Mouse (Mus musculus) gastrocnemius, postnatal 4 days (tissue): ENCODE measurements around the gene Gm11032. TPM values are rescaled to one million over a fixed set of nuclear protein-coding genes. Genes with fewer than 3 reads are reported as not detected.
A peak's percentile ranks its signal among the peaks of the same experiment; 100 is the strongest.
"Not testable (repeated sequence)": the region's sequence is repeated elsewhere in the genome, so short reads cannot be mapped to it uniquely, and the experiment has no call there.

Experiments
- DNase-seq, 2 experiments: peaks; one replicate each; pipeline ENCODE4 v3.0.0; 2021 to 2022; ENCODE audit warnings: low spot score in 2 of 2, mixed read lengths in 2 of 2
- long read RNA-seq, 2 experiments: library from polyadenylated mRNA; stranded (forward); transcript quantifications; one replicate each; pipeline ENCODE4 v2.0.0; 2021
- total RNA-seq, 2 experiments: library from RNA; stranded (reverse); gene quantifications; 2 replicates each; pipeline ENCODE4 v1.2.3; 2021

Gene Gm11032
- not detected for total RNA-seq
- long read RNA-seq, experiment 1, result 0 reads
- long read RNA-seq, experiment 2, result 0 reads

GRCm38 (mm10) chr11:4620017-4620485 lies at the start of gene Gm11032:
Gm11032 (plus strand) TSS chr11:4620067.
- no peak for DNase-seq

GRCm38 (mm10) chr11:4571491-4571901 lies 48.4 kb upstream of the Gm11032 start:
- DNase-seq, result no peak

DNA sequence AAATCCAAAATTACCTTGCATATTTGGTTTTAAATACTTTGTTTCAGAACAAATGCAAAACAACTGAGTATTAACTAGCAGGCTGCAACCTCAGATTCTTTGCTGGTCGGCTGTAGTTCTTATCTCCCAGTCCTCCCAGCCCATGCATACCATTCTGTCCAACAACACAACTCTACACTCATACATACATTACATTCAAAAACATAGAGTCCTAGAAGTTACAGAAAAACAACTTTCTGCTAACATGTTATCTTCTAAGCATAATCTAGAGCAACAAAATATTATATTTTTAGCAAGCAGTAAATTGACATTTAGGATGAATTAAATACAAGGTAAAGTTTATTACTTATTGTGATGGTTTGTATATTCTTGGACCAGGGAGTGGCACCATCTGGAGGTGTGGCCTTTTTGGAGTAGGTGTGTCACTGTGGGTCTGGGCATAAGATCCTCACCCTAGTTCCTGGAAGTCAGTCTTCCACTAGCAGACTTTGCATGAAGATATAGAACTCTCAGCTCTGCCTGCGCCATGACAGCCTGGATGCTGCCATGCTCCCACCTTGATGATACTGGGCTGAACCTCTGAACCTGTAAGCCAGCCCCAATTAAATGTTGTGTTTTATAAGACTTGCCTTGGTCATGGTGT lies 43.7 kb upstream of the Gm11032 start:
- not testable (repeated sequence) for DNase-seq

GRCm38 (mm10) chr11:4577079-4577478 lies 42.8 kb upstream of the Gm11032 start:
- no peak for DNase-seq

DNA sequence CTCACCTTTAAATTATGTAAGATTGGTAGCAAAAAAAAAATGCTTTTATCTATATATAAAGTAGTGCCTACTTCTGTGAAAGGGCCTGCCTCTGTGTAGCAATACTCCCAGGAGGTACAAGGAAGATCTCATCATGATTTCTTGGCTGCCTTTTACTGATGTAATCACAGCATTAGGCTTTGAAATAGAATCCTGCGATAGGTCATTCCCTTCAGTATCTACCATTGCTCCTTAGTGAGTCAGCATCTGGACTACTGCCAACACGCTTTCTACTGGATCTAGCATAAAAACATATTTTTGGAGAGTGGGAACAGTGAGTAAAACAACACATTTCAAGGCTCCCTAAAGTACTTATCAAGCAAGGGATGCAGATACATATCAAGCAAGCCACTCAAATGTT lies 41.2 kb upstream of the Gm11032 start:
- DNase-seq, result peak; percentile 45 to 70

DNA sequence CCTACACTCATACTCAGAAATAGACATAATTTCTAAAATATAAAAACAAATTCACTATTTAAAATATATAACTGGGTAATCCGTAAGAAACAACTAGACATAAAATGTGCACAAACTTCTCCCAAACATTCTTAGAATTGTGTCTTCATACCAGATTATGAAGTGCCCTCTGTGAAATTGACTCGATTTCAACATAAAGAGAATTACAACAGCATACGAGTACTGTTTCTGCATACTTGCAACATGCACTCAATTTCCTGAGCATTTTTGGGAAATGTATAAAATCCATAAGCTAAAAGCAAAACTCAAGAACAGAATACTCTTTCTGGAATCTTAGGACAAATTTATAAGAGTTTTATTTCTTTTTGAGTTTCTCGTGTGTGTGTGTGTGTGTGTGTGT lies 28.1 kb upstream of the Gm11032 start:
- no peak for DNase-seq

GRCm38 (mm10) chr11:4593491-4593848 lies 26.4 kb upstream of the Gm11032 start:
- no peak for DNase-seq

- DNase-seq, result peak in 1 of 2 experiments; percentile 57
Measured at GRCm38 (mm10) chr11:4593849-4594607, 25.8 kb upstream of the Gm11032 start.

- DNase-seq, result peak; percentile 95 to 97
Measured at GRCm38 (mm10) chr11:4594608-4595500, 25.0 kb upstream of the Gm11032 start, which contains the start of gene Mtmr3. Mtmr3 (minus strand) TSS chr11:4594863.

DNA sequence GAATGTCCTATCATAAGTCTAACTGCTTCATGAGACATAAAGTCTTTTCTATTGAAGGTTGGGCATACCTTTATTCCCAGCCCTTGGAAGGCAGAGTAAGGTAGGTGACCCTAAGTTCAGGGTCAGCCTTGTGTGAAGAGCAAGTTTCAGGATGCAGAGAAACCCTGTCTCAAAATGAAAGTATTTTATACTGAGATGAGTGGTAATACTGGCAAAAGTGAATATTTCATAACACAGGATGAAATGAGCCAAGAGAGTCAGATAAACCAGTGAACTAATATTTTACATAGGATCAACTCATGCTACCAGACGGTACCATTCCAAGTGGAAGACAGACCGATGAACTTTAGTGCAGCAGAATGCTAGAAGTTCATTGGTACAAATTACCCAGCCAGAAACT lies 21.5 kb upstream of the Gm11032 start:
- DNase-seq, result no peak

DNA sequence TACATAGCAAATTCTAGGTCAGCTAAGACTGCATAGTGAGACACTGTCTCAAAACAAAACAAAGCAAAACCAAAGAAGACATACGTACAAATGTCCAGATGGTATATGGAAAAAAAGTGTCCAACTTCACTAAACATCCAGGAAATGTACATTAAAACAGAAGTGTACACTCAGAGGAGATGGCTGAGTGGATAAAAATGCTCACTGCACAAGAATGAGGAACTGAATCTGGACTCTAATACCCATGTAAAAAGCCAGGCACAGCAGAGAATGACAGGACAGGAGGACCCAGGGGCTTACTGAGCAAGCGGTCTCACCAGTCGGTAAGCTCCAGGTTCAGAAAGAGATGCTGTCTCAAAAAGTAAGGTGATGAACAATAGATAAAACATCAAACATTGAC lies 20.0 kb upstream of the Gm11032 start:
- DNase-seq, result no peak

GRCm38 (mm10) chr11:4601890-4602289 lies 18.0 kb upstream of the Gm11032 start:
- DNase-seq, result no peak

GRCm38 (mm10) chr11:4602691-4603441 lies 17.0 kb upstream of the Gm11032 start:
- DNase-seq, result peak in 1 of 2 experiments; percentile 20

- DNase-seq, result no peak
Measured at GRCm38 (mm10) chr11:4604441-4604840, 15.4 kb upstream of the Gm11032 start.

DNA sequence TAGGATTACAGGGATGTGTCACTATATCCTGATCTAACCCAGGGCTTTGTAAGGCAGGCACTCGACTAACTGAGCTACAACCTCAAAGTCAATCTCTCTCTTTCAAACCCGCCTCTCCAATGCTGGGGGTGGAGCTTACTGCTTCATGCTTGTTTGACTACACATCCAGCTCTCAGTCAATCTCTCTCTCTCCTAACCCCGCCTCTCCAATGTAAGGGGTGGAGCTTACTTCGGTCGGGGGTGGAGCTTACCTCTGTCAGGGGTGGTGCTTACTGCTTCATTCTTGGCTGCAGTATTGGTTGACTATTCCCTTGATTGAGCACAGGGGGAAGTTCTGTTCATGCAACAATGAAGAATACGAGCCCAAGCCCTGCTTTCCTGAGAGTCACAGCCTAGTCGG lies 14.5 kb upstream of the Gm11032 start:
- no peak for DNase-seq

DNA sequence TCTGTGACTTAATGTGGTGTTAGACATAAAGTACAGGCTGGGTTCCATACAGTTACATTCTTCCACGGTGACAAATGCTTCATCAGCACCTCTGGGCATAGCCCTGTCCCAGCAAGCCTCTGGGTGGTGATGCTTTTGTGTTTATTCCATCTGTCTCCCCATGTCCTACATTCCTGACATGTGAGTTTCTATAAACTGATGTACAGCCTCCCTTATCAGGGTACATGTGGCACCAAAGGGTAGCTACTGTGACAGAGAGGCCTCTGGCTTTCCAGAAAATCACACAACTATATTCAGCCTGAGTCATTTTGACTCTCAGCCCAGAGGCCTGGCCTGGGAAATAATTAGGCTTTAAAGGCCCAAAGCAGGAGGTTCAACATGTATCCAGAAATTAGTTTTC lies 13.3 kb upstream of the Gm11032 start:
- DNase-seq, result no peak

GRCm38 (mm10) chr11:4611904-4612303 lies 8.0 kb upstream of the Gm11032 start:
- DNase-seq, result no peak

DNA sequence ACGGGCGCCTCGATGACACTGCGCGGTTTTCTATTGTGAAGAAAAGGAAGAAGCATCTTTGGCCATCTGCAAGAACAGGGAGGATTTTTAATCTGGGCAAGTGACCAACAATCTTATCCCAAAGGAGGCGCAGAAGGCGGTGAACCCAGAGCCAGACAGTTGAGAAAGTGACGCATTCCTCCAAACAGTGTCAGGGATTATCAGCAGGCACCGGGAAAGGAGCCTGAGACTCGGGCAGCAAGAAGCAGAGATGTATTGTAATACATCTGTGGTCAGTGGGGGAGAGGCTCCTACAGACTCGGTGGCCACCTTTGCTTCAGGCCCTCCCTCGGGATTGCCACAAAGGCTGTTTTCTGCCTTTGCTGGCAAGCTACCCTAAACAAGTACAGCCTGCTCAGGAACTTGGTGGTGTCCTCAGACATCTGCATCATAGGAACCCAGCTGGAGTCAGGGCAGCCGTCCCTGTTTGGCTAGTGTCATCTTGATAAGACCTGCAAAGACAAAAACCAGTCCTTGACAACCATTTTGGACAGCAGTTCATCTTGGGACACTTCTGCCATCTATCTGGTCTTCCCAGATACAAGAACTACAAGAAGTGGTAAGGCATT lies 738 bp downstream of the Gm11032 start:
- DNase-seq, result peak in 1 of 2 experiments; percentile 48

- no peak for DNase-seq
Measured at GRCm38 (mm10) chr11:4621866-4622265, 2.0 kb downstream of the Gm11032 start.

DNA sequence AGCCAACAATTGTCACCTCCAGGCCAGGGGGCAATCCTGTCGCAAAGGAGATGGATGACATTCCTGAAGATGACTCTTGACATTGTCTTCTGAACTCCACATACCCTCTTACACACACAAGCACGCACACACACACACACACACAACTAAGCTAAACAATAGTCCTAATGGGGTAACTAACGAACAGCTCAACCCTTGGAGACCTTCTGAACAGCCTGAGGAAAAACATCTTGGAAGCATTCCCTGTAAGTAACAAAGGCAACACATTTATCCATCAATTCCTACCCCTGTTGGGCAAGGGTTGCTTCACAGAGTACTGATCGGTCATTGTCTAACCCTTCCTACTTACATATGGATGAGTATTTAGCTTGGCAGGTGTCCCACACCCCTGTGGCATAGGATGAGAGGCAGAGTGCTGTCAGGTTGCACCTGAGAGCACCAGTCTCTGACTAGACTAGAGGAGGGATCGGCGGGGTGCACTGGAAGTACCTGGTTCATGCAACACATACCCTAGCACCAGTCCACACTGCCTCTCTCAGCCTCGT lies 2.6 kb downstream of the Gm11032 start:
- DNase-seq, result no peak
